Mouse (Mus musculus): ENCODE measurements around the gene Gm21118. TPM values are rescaled to one million over a fixed set of nuclear protein-coding genes. Genes with fewer than 3 reads are reported as not detected.
"Not testable (repeated sequence)": the region's sequence is repeated elsewhere in the genome, so short reads cannot be mapped to it uniquely, and the experiment has no call there.

The Gm21118 gene
- total RNA-seq (2021), result not detected
- long read RNA-seq, experiment 1, result 0 reads
- long read RNA-seq, experiment 2, result 0 reads

- DNase-seq (ENCODE audit: low spot score in 2 of 2), result not testable (repeated sequence)
Measured at GRCm38 (mm10) chrY:70273542-70273941, at the start of gene Gm21118. Gm21118 (minus strand) TSS chrY:70273642.

GRCm38 (mm10) chrY:70303187-70303586 lies 29.7 kb upstream of the Gm21118 start, which contains the start of the genes Gm29423 and Gm29644:
Gm29423 (minus strand) TSS chrY:70303287.
Gm29644 (minus strand) TSS chrY:70303343.
- DNase-seq (ENCODE audit: low spot score in 2 of 2), result not testable (repeated sequence)

Other genes starting within 250 kb of the Gm21118 start
- gene Gm29423, start 29.6 kb upstream of the Gm21118 start, total RNA-seq (2021), result not detected
- gene Gm29644, start 29.7 kb upstream of the Gm21118 start, total RNA-seq (2021), result not detected
- gene Gm20888, start 168.2 kb upstream of the Gm21118 start, total RNA-seq (2021), result not detected